Mouse (Mus musculus) heart, postnatal 0 days (tissue): ENCODE measurements around the gene Has1.

Experiments
- CTCF ChIP-seq: IDR thresholded peaks from 2 replicates; pipeline ENCODE4 v1.5.1; 2016; ENCODE audit warnings: antibody characterized with exemption, control low read depth, low read depth
- EP300 ChIP-seq: IDR thresholded peaks from 2 replicates; pipeline ENCODE4 v1.6.1; 2016; ENCODE audit warnings: antibody characterized with exemption, low read depth

DNA sequence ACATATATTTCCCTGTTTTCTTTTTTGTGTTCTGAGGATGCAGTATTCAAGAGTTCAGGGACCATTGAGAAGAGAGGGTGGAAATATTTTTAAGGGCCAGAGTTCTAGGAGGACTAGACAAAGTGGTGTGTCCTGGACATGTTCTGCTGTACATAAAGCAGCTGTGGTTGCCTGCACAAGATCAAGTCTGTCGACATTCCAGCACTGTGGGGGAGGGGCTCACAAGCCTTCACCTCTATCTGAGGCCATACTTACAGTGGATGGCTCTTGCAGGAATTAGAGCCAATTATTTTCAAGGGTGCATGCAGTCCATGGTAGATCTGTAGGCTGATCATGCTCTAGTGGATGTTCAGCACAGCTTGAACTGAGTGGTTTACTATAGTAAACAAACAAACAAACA is 20.1 kb downstream of the Has1 start:
- TF ChIP-seq CTCF: no peak
- TF ChIP-seq EP300: no peak
